Mouse (Mus musculus): ENCODE measurements around the gene Nr1h4. TPM values are rescaled to one million over a fixed set of nuclear protein-coding genes. Genes with fewer than 3 reads are reported as not detected.

The Nr1h4 gene
- polyA plus RNA-seq, 1 experiment from 2014 or later, result not detected

GRCm38 (mm10) chr10:89501902-89502301, 31.5 kb downstream of the Nr1h4 start:
- no peak overlapping the region for H3K4me2 ChIP-seq (ENCODE audit: low read depth, severe bottlenecking)
- H3K36me3 ChIP-seq (ENCODE audit: control insufficient read depth, insufficient read depth, low read length), result no peaks in the 10 kb centered on the region
- H3K9me3 ChIP-seq (ENCODE audit: control insufficient read depth, low read length), result no peaks in the 10 kb centered on the region
- H3K4me1 ChIP-seq (ENCODE audit: control insufficient read depth, insufficient read depth, low read length), result no peaks in the 10 kb centered on the region
- DNase-seq (ENCODE audit: low spot score) (no peak), ATAC-seq (ENCODE audit: insufficient number of reproducible peaks, low FRiP score, low TSS enrichment, low read depth) (no peak)
- H3K9ac ChIP-seq (ENCODE audit: low read length), result no peak overlapping the region
- no peaks in the 10 kb centered on the region for H3K27me3 ChIP-seq (ENCODE audit: control insufficient read depth, insufficient read depth, low read length)
- H3K4me3 ChIP-seq (ENCODE audit: low read depth, low read length), result no peak overlapping the region
- no peak overlapping the region for H3K27ac ChIP-seq (replicated peaks; ENCODE audit: low read depth, low read length)
- 71% methylated on average over 6 of the region's 6 CpGs for WGBS

- Histone ChIP-seq H3K27me3 (ENCODE audit: control insufficient read depth, insufficient read depth, low read length) (no peaks in the 10 kb centered on the region), H3K9ac (ENCODE audit: low read length) (no peak overlapping the region)
These were observed 37.8 kb downstream of the Nr1h4 start for GRCm38 (mm10) chr10:89495537-89495936.

DNA sequence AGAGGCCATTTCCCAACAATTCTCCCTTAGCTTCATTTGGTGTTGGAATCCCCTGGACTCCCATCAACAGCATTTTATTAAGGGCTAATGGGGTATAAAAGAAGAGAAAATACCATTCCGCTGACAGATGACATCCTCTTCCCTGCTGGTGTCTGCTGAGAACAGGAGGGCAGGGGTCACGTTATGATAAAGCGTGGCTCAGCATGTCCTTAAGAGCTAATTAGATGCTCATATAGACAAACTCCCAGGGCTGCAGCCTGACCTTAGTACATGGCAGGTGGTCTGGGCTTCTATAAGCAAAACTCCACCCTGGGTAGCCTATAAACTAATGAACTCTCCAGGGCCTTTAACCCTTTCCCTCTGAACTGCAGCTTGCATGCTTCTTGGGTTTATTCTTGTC, 42.1 kb downstream of the Nr1h4 start:
- no peak overlapping the region for H3K27ac ChIP-seq (replicated peaks; ENCODE audit: low read depth, low read length)
- WGBS, result 25% methylated on average over 3 of the region's 3 CpGs
- no peak overlapping the region for H3K4me2 ChIP-seq (ENCODE audit: low read depth, severe bottlenecking)
- H3K9ac ChIP-seq (ENCODE audit: low read length), result no peak overlapping the region
- H3K4me1 ChIP-seq (ENCODE audit: control insufficient read depth, insufficient read depth, low read length), result no peaks in the 10 kb centered on the region
- H3K36me3 ChIP-seq (ENCODE audit: control insufficient read depth, insufficient read depth, low read length), result no peaks in the 10 kb centered on the region
- no peak for DNase-seq (ENCODE audit: low spot score)
- no peak for ATAC-seq (ENCODE audit: insufficient number of reproducible peaks, low FRiP score, low TSS enrichment, low read depth)
- no peaks in the 10 kb centered on the region for H3K9me3 ChIP-seq (ENCODE audit: control insufficient read depth, low read length)
- H3K4me3 ChIP-seq (ENCODE audit: low read depth, low read length), result no peak overlapping the region
- H3K27me3 ChIP-seq (ENCODE audit: control insufficient read depth, insufficient read depth, low read length), result no peaks in the 10 kb centered on the region

More at GRCm38 (mm10) chr10:89495537-89495936, 37.8 kb downstream of the Nr1h4 start:
- Histone ChIP-seq H3K4me2 (ENCODE audit: low read depth, severe bottlenecking) (no peak overlapping the region), H3K27ac (replicated peaks; ENCODE audit: low read depth, low read length) (no peak overlapping the region), H3K4me3 (ENCODE audit: low read depth, low read length) (no peak overlapping the region), H3K4me1 (ENCODE audit: control insufficient read depth, insufficient read depth, low read length) (no peaks in the 10 kb centered on the region), H3K36me3 (ENCODE audit: control insufficient read depth, insufficient read depth, low read length) (no peaks in the 10 kb centered on the region), H3K9me3 (ENCODE audit: control insufficient read depth, low read length) (no peaks in the 10 kb centered on the region)
- ATAC-seq (ENCODE audit: insufficient number of reproducible peaks, low FRiP score, low TSS enrichment, low read depth) (no peak), DNase-seq (ENCODE audit: low spot score) (no peak)
- 76% methylated on average over 7 of the region's 7 CpGs for WGBS

DNA sequence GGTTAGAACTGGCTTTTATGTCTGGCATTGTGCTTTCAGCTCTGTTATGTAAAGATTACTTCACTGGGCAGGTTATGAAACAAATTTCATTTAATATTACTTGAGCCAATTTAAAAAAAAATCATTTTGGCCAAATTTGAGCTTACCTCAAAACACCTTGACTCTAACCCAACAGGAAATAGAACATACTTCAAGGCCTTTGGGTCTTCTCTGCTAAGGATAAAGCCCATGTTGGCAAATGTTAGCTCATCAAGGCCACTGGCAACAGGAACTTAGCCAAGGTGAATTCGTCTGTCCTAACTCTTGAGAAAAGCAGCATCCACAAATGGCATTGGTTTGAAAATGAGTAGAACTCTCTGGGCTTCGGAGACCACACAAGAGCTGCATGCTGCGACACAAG, 43.1 kb downstream of the Nr1h4 start:
- no peaks in the 10 kb centered on the region for H3K36me3 ChIP-seq (ENCODE audit: control insufficient read depth, insufficient read depth, low read length)
- no peak overlapping the region for H3K9ac ChIP-seq (ENCODE audit: low read length)
- H3K9me3 ChIP-seq (ENCODE audit: control insufficient read depth, low read length), result no peaks in the 10 kb centered on the region
- H3K4me3 ChIP-seq (ENCODE audit: low read depth, low read length), result no peak overlapping the region
- 89% methylated on average over 3 of the region's 3 CpGs for WGBS
- ATAC-seq (ENCODE audit: insufficient number of reproducible peaks, low FRiP score, low TSS enrichment, low read depth) (no peak), DNase-seq (ENCODE audit: low spot score) (no peak)
- H3K4me2 ChIP-seq (ENCODE audit: low read depth, severe bottlenecking), result no peak overlapping the region
- H3K4me1 ChIP-seq (ENCODE audit: control insufficient read depth, insufficient read depth, low read length), result no peaks in the 10 kb centered on the region
- no peaks in the 10 kb centered on the region for H3K27me3 ChIP-seq (ENCODE audit: control insufficient read depth, insufficient read depth, low read length)
- H3K27ac ChIP-seq (replicated peaks; ENCODE audit: low read depth, low read length), result no peak overlapping the region

DNA sequence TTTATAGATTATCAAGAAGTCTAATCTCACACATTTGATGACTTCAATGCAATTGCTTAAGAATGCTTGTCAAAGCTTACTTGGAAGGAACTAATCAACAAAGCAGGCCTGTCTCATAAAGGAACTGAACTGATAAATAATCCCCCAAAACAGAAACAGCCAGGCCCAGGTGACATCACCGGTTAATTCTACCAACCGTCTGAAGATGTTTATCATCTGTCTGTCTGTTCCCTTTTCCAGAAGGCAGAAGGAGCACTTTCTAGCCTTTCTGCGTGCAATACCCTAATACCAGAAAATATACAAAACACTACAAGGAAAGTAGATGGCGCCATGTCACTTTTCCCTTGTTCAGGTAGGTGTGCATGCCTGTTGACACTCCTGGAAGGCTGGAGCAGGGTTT, 43.9 kb downstream of the Nr1h4 start:
- H3K36me3 ChIP-seq (ENCODE audit: control insufficient read depth, insufficient read depth, low read length), result no peaks in the 10 kb centered on the region
- 74% methylated on average over 4 of the region's 4 CpGs for WGBS
- H3K4me2 ChIP-seq (ENCODE audit: low read depth, severe bottlenecking), result no peak overlapping the region
- H3K27ac ChIP-seq (replicated peaks; ENCODE audit: low read depth, low read length), result no peak overlapping the region
- H3K9ac ChIP-seq (ENCODE audit: low read length), result no peak overlapping the region
- H3K9me3 ChIP-seq (ENCODE audit: control insufficient read depth, low read length), result no peaks in the 10 kb centered on the region
- ATAC-seq (ENCODE audit: insufficient number of reproducible peaks, low FRiP score, low TSS enrichment, low read depth) (no peak), DNase-seq (ENCODE audit: low spot score) (no peak)
- no peaks in the 10 kb centered on the region for H3K4me1 ChIP-seq (ENCODE audit: control insufficient read depth, insufficient read depth, low read length)
- no peaks in the 10 kb centered on the region for H3K27me3 ChIP-seq (ENCODE audit: control insufficient read depth, insufficient read depth, low read length)
- no peak overlapping the region for H3K4me3 ChIP-seq (ENCODE audit: low read depth, low read length)

- 71% methylated on average over 4 of the region's 4 CpGs for WGBS
- no peak for ATAC-seq (ENCODE audit: insufficient number of reproducible peaks, low FRiP score, low TSS enrichment, low read depth)
- Histone ChIP-seq H3K36me3 (ENCODE audit: control insufficient read depth, insufficient read depth, low read length) (no peaks in the 10 kb centered on the region), H3K4me3 (ENCODE audit: low read depth, low read length) (no peak overlapping the region), H3K27ac (replicated peaks; ENCODE audit: low read depth, low read length) (no peak overlapping the region), H3K9me3 (ENCODE audit: control insufficient read depth, low read length) (no peaks in the 10 kb centered on the region), H3K27me3 (ENCODE audit: control insufficient read depth, insufficient read depth, low read length) (no peaks in the 10 kb centered on the region), H3K4me2 (ENCODE audit: low read depth, severe bottlenecking) (no peak overlapping the region), H3K4me1 (ENCODE audit: control insufficient read depth, insufficient read depth, low read length) (no peaks in the 10 kb centered on the region), H3K9ac (ENCODE audit: low read length) (no peak overlapping the region)
- no peak for DNase-seq (ENCODE audit: low spot score)
These were observed 46.2 kb downstream of the Nr1h4 start for GRCm38 (mm10) chr10:89486995-89487742.

- H3K27me3 ChIP-seq (ENCODE audit: control insufficient read depth, insufficient read depth, low read length), result no peaks in the 10 kb centered on the region
- H3K4me2 ChIP-seq (ENCODE audit: low read depth, severe bottlenecking), result no peak overlapping the region
- H3K4me3 ChIP-seq (ENCODE audit: low read depth, low read length), result no peak overlapping the region
- ATAC-seq (ENCODE audit: insufficient number of reproducible peaks, low FRiP score, low TSS enrichment, low read depth), result no peak
- no peak overlapping the region for H3K9ac ChIP-seq (ENCODE audit: low read length)
- no peak for DNase-seq (ENCODE audit: low spot score)
- H3K9me3 ChIP-seq (ENCODE audit: control insufficient read depth, low read length), result no peaks in the 10 kb centered on the region
- H3K4me1 ChIP-seq (ENCODE audit: control insufficient read depth, insufficient read depth, low read length), result no peaks in the 10 kb centered on the region
- no peaks in the 10 kb centered on the region for H3K36me3 ChIP-seq (ENCODE audit: control insufficient read depth, insufficient read depth, low read length)
- H3K27ac ChIP-seq (replicated peaks; ENCODE audit: low read depth, low read length), result no peak overlapping the region
These were observed 48.5 kb downstream of the Nr1h4 start for GRCm38 (mm10) chr10:89484907-89485306.

DNA sequence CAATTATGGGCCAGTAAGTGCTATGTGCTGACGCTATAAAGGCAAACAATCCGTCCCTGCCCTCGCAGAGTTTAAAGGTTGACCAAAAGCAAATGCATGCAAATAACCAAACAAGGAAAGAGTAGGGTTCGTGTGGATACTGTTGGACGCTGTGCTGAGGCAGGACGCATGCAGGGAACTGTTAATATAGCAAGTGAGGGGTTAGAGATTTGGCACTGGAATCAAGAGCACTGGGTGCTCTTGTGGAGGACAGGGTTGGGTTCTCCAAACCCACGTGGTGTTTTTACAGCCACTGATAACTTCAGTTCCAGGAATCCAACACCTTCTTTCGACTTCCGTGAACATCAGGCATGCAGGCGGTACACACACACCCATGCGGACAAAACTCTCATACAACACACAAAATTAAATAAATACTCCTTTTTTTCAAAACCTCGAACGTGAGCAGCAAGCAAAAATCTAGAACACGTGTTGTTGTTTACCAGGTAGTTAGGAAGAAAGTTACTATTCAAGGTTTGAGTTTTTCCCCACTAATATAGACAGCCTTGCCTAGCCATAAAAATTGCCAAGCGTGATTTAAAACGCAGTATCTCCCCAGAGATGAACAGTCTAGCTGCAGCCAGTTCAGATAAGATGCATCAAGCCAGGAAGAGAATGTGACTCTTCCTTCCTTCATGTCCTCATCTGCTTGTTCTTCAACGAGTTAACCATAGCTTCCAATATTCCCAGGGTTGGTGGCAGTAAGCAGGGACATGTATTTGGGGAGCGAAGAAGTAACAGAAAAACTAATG, 49.4 kb downstream of the Nr1h4 start:
- H3K27ac ChIP-seq (replicated peaks; ENCODE audit: low read depth, low read length), result no peak overlapping the region
- H3K4me1 ChIP-seq (ENCODE audit: control insufficient read depth, insufficient read depth, low read length), result no peaks in the 10 kb centered on the region
- no peak overlapping the region for H3K4me2 ChIP-seq (ENCODE audit: low read depth, severe bottlenecking)
- no peak for ATAC-seq (ENCODE audit: insufficient number of reproducible peaks, low FRiP score, low TSS enrichment, low read depth)
- H3K4me3 ChIP-seq (ENCODE audit: low read depth, low read length), result no peak overlapping the region
- no peaks in the 10 kb centered on the region for H3K9me3 ChIP-seq (ENCODE audit: control insufficient read depth, low read length)
- no peak overlapping the region for H3K9ac ChIP-seq (ENCODE audit: low read length)
- H3K36me3 ChIP-seq (ENCODE audit: control insufficient read depth, insufficient read depth, low read length), result no peaks in the 10 kb centered on the region
- 78% methylated on average over 18 of the region's 18 CpGs for WGBS
- DNase-seq (ENCODE audit: low spot score), result no peak
- H3K27me3 ChIP-seq (ENCODE audit: control insufficient read depth, insufficient read depth, low read length), result no peaks in the 10 kb centered on the region
